Mouse (Mus musculus): Measurements from ENCODE around the gene Sox5. TPM values are rescaled to one million over a fixed set of nuclear protein-coding genes. Genes with fewer than 3 reads are reported as not detected.

Gene Sox5
- polyA plus RNA-seq, 1 experiment from 2014 or later = 43.3 TPM

GRCm38 (mm10) chr6:144485578-144485977 lies 296.2 kb downstream of the Sox5 start:
- Histone ChIP-seq H3K4me3 (ENCODE audit: low read depth, low read length) (no peak overlapping the region), H3K36me3 (ENCODE audit: control insufficient read depth, insufficient read depth, low read length) (no peaks in the 10 kb centered on the region), H3K9ac (ENCODE audit: low read depth, low read length) (no peak overlapping the region), H3K4me1 (ENCODE audit: control insufficient read depth, insufficient read depth, low read length) (peaks cover 9% of the 10 kb centered on the region), H3K9me3 (replicated peaks; ENCODE audit: control insufficient read depth, low read length, poor library complexity, severe bottlenecking) (peaks cover 8% of the 10 kb centered on the region; the same call in 1 of the 2 replicates), H3K27me3 (ENCODE audit: control insufficient read depth, insufficient read depth, low read depth, low read length) (no peaks in the 10 kb centered on the region; the same call in 1 of the 2 replicates), H3K27ac (ENCODE audit: low read length) (no peak overlapping the region), H3K4me2 (ENCODE audit: low read length) (no peak overlapping the region)
- no peak for ATAC-seq
- WGBS = 95% methylated on average over 6 of the region's 6 CpGs

- no peak for ATAC-seq
- H3K9me3 ChIP-seq (replicated peaks; ENCODE audit: control insufficient read depth, low read length, poor library complexity, severe bottlenecking) = peaks cover 3% of the 10 kb centered on the region; the same call in 1 of the 2 replicates
Observed at GRCm38 (mm10) chr6:144483166-144483565, 298.6 kb downstream of the Sox5 start.

GRCm38 (mm10) chr6:144480648-144481528 lies 300.9 kb downstream of the Sox5 start:
- no peaks in the 10 kb centered on the region; the same call in 1 of the 2 replicates for H3K27me3 ChIP-seq (ENCODE audit: control insufficient read depth, insufficient read depth, low read depth, low read length)
- peak; percentile 75 for ATAC-seq
- H3K9me3 ChIP-seq (replicated peaks; ENCODE audit: control insufficient read depth, low read length, poor library complexity, severe bottlenecking) = no peaks in the 10 kb centered on the region
- no peak overlapping the region for H3K4me2 ChIP-seq (ENCODE audit: low read length)
- no peaks in the 10 kb centered on the region for H3K36me3 ChIP-seq (ENCODE audit: control insufficient read depth, insufficient read depth, low read length)
- no peak overlapping the region for H3K4me3 ChIP-seq (ENCODE audit: low read depth, low read length)
- H3K9ac ChIP-seq (ENCODE audit: low read depth, low read length) = no peak overlapping the region
- 0 out of 2 replicates have a peak overlapping the region, but pooled peaks have one; percentile 32 for H3K27ac ChIP-seq (ENCODE audit: low read length)
- H3K4me1 ChIP-seq (ENCODE audit: control insufficient read depth, insufficient read depth, low read length) = peaks cover 16% of the 10 kb centered on the region
- 6% methylated on average over 5 of the region's 5 CpGs for WGBS

More at GRCm38 (mm10) chr6:144483166-144483565, 298.6 kb downstream of the Sox5 start:
- no peak overlapping the region for H3K4me2 ChIP-seq (ENCODE audit: low read length)
- peaks cover 9% of the 10 kb centered on the region for H3K4me1 ChIP-seq (ENCODE audit: control insufficient read depth, insufficient read depth, low read length)
- 94% methylated on average over 4 of the region's 4 CpGs for WGBS
- H3K36me3 ChIP-seq (ENCODE audit: control insufficient read depth, insufficient read depth, low read length) = no peaks in the 10 kb centered on the region
- H3K4me3 ChIP-seq (ENCODE audit: low read depth, low read length) = no peak overlapping the region
- H3K9ac ChIP-seq (ENCODE audit: low read depth, low read length) = no peak overlapping the region
- no peaks in the 10 kb centered on the region; the same call in 1 of the 2 replicates for H3K27me3 ChIP-seq (ENCODE audit: control insufficient read depth, insufficient read depth, low read depth, low read length)
- no peak overlapping the region for H3K27ac ChIP-seq (ENCODE audit: low read length)

GRCm38 (mm10) chr6:144479861-144480260 lies 301.9 kb downstream of the Sox5 start:
- peaks cover 16% of the 10 kb centered on the region for H3K4me1 ChIP-seq (ENCODE audit: control insufficient read depth, insufficient read depth, low read length)
- WGBS = 33% methylated on average over 4 of the region's 4 CpGs
- no peak overlapping the region for H3K27ac ChIP-seq (ENCODE audit: low read length)
- H3K9ac ChIP-seq (ENCODE audit: low read depth, low read length) = no peak overlapping the region
- H3K4me3 ChIP-seq (ENCODE audit: low read depth, low read length) = no peak overlapping the region
- H3K27me3 ChIP-seq (ENCODE audit: control insufficient read depth, insufficient read depth, low read depth, low read length) = no peaks in the 10 kb centered on the region; the same call in 1 of the 2 replicates
- no peaks in the 10 kb centered on the region for H3K9me3 ChIP-seq (replicated peaks; ENCODE audit: control insufficient read depth, low read length, poor library complexity, severe bottlenecking)
- H3K36me3 ChIP-seq (ENCODE audit: control insufficient read depth, insufficient read depth, low read length) = no peaks in the 10 kb centered on the region
- H3K4me2 ChIP-seq (ENCODE audit: low read length) = no peak overlapping the region
- ATAC-seq = no peak

GRCm38 (mm10) chr6:144477287-144478064 lies 304.3 kb downstream of the Sox5 start:
- Histone ChIP-seq H3K9me3 (replicated peaks; ENCODE audit: control insufficient read depth, low read length, poor library complexity, severe bottlenecking) (no peaks in the 10 kb centered on the region), H3K4me3 (ENCODE audit: low read depth, low read length) (no peak overlapping the region), H3K9ac (ENCODE audit: low read depth, low read length) (no peak overlapping the region), H3K27me3 (ENCODE audit: control insufficient read depth, insufficient read depth, low read depth, low read length) (no peaks in the 10 kb centered on the region), H3K4me1 (ENCODE audit: control insufficient read depth, insufficient read depth, low read length) (peaks cover 16% of the 10 kb centered on the region), H3K36me3 (ENCODE audit: control insufficient read depth, insufficient read depth, low read length) (no peaks in the 10 kb centered on the region), H3K4me2 (ENCODE audit: low read length) (0 out of 2 replicates have a peak overlapping the region, but pooled peaks have one; percentile 3), H3K27ac (ENCODE audit: low read length) (peak overlapping the region; percentile 45)
- peak; percentile 49; the same call in 1 of the 2 replicates for ATAC-seq
- whole genome bisulfite sequencing = 37% methylated on average over 16 of the region's 16 CpGs

- no peak overlapping the region for H3K4me3 ChIP-seq (ENCODE audit: low read depth, low read length)
- H3K9ac ChIP-seq (ENCODE audit: low read depth, low read length) = no peak overlapping the region
- no peak overlapping the region for H3K4me2 ChIP-seq (ENCODE audit: low read length)
- no peak overlapping the region for H3K27ac ChIP-seq (ENCODE audit: low read length)
- no peaks in the 10 kb centered on the region for H3K9me3 ChIP-seq (replicated peaks; ENCODE audit: control insufficient read depth, low read length, poor library complexity, severe bottlenecking)
- no peaks in the 10 kb centered on the region for H3K36me3 ChIP-seq (ENCODE audit: control insufficient read depth, insufficient read depth, low read length)
- ATAC-seq = no peak
- no peaks in the 10 kb centered on the region for H3K27me3 ChIP-seq (ENCODE audit: control insufficient read depth, insufficient read depth, low read depth, low read length)
- H3K4me1 ChIP-seq (ENCODE audit: control insufficient read depth, insufficient read depth, low read length) = peaks cover 8% of the 10 kb centered on the region
- 64% methylated on average over 7 of the region's 7 CpGs for WGBS
Observed at GRCm38 (mm10) chr6:144473437-144473836, 308.3 kb downstream of the Sox5 start.

GRCm38 (mm10) chr6:144472089-144472900 lies 309.5 kb downstream of the Sox5 start:
- WGBS = 71% methylated on average over 14 of the region's 14 CpGs
- peaks cover 2% of the 10 kb centered on the region for H3K4me1 ChIP-seq (ENCODE audit: control insufficient read depth, insufficient read depth, low read length)
- H3K9me3 ChIP-seq (replicated peaks; ENCODE audit: control insufficient read depth, low read length, poor library complexity, severe bottlenecking) = no peaks in the 10 kb centered on the region
- no peak for ATAC-seq
- H3K27ac ChIP-seq (ENCODE audit: low read length) = no peak overlapping the region
- no peak overlapping the region for H3K4me3 ChIP-seq (ENCODE audit: low read depth, low read length)
- H3K4me2 ChIP-seq (ENCODE audit: low read length) = no peak overlapping the region
- no peaks in the 10 kb centered on the region for H3K36me3 ChIP-seq (ENCODE audit: control insufficient read depth, insufficient read depth, low read length)
- no peaks in the 10 kb centered on the region for H3K27me3 ChIP-seq (ENCODE audit: control insufficient read depth, insufficient read depth, low read depth, low read length)
- no peak overlapping the region for H3K9ac ChIP-seq (ENCODE audit: low read depth, low read length)

- Histone ChIP-seq H3K27me3 (ENCODE audit: control insufficient read depth, insufficient read depth, low read depth, low read length) (no peaks in the 10 kb centered on the region), H3K9me3 (replicated peaks; ENCODE audit: control insufficient read depth, low read length, poor library complexity, severe bottlenecking) (no peaks in the 10 kb centered on the region), H3K4me1 (ENCODE audit: control insufficient read depth, insufficient read depth, low read length) (no peaks in the 10 kb centered on the region), H3K36me3 (ENCODE audit: control insufficient read depth, insufficient read depth, low read length) (no peaks in the 10 kb centered on the region), H3K4me3 (ENCODE audit: low read depth, low read length) (no peak overlapping the region), H3K27ac (ENCODE audit: low read length) (no peak overlapping the region), H3K9ac (ENCODE audit: low read depth, low read length) (no peak overlapping the region), H3K4me2 (ENCODE audit: low read length) (no peak overlapping the region)
- no peak for ATAC-seq
- WGBS = 70% methylated on average over 15 of the region's 15 CpGs
Observed at GRCm38 (mm10) chr6:144466711-144467110, 315.1 kb downstream of the Sox5 start.

Measured in midbrain, embryonic 16.5 days (tissue).